Mouse (Mus musculus) urinary bladder, postnatal 10 days (tissue): ENCODE results near the gene Lemd2.
"Not testable (repeated sequence)": the region's sequence is repeated elsewhere in the genome, so short reads cannot be mapped to it uniquely, and the experiment has no call there.

Experiments used
- DNase-seq: peaks from one replicate; pipeline ENCODE4 v3.0.0; 2022; ENCODE audit warnings: low spot score

Lemd2 gene

GRCm38 (mm10) chr17:27204075-27204909 is at the start of gene Lemd2:
Gene Lemd2, minus strand, starts transcription at chr17:27204469.
- peak; percentile 82 for DNase-seq

- DNase-seq, result no peak
These were observed 46.9 kb upstream of the Lemd2 start for GRCm38 (mm10) chr17:27251150-27251549.

- DNase-seq, result peak; percentile 9
These were observed 46.2 kb upstream of the Lemd2 start for GRCm38 (mm10) chr17:27250461-27250860.

GRCm38 (mm10) chr17:27249073-27249472 is 44.8 kb upstream of the Lemd2 start:
- no peak for DNase-seq

GRCm38 (mm10) chr17:27247680-27248386 is 43.6 kb upstream of the Lemd2 start:
- no peak for DNase-seq

GRCm38 (mm10) chr17:27245851-27246381 is 41.6 kb upstream of the Lemd2 start:
- no peak for DNase-seq

GRCm38 (mm10) chr17:27244912-27245311 is 40.6 kb upstream of the Lemd2 start:
- no peak for DNase-seq

- DNase-seq, result no peak
These were observed 38.2 kb upstream of the Lemd2 start for GRCm38 (mm10) chr17:27242194-27243189.

- no peak for DNase-seq
These were observed 36.5 kb upstream of the Lemd2 start for GRCm38 (mm10) chr17:27240556-27241457.

- DNase-seq, result no peak
These were observed 35.7 kb upstream of the Lemd2 start for GRCm38 (mm10) chr17:27239941-27240340.

- DNase-seq, result no peak
These were observed 34.4 kb upstream of the Lemd2 start for GRCm38 (mm10) chr17:27238637-27239036.

- DNase-seq, result no peak
These were observed 33.5 kb upstream of the Lemd2 start for GRCm38 (mm10) chr17:27237731-27238130.

- no peak for DNase-seq
These were observed 29.0 kb upstream of the Lemd2 start for GRCm38 (mm10) chr17:27233298-27233697.

- DNase-seq, result no peak
These were observed 27.9 kb upstream of the Lemd2 start for GRCm38 (mm10) chr17:27232176-27232575.

GRCm38 (mm10) chr17:27231586-27231985 is 27.3 kb upstream of the Lemd2 start:
- not testable (repeated sequence) for DNase-seq

- DNase-seq, result no peak
These were observed 26.9 kb upstream of the Lemd2 start for GRCm38 (mm10) chr17:27231146-27231503.

GRCm38 (mm10) chr17:27230455-27231145 is 26.3 kb upstream of the Lemd2 start:
- DNase-seq, result no peak

GRCm38 (mm10) chr17:27229710-27230454 is 25.6 kb upstream of the Lemd2 start:
- DNase-seq, result no peak

- no peak for DNase-seq
These were observed 24.1 kb upstream of the Lemd2 start for GRCm38 (mm10) chr17:27228216-27228915.
